Mouse (Mus musculus): Measurements from ENCODE around the gene Tnf. TPM values are rescaled to one million over a fixed set of nuclear protein-coding genes. Genes with fewer than 3 reads are reported as not detected.

The Tnf gene
- total and polyA plus RNA-seq, 2 experiments from 2014 or later: 0.09 TPM; not detected in 1

DNA sequence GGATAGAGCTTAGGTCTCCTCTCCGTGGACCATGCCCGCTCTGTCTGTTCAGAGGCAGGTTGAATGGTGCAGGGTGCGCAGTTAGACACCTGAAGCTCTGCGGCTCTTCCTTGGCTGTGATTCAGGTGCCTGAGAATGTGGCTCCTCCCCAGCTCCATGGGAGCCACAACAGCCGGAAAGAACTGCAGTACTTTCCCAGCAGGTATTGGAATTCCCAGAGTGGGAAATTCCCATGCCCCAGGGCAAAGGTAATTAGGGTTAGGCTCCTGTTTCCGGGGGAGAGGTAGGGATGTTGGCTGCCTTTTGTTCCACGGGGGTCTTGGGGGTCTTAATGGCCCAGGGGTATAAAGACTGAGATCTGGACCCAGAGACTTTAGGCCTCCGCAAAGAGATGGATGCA, 2.9 kb downstream of the Tnf start:
- Histone ChIP-seq H3K27me3 (ENCODE audit: insufficient read depth, low read length) (peaks cover 20% of the 10 kb centered on the region), H3K4me3 (ENCODE audit: low read depth, low read length) (no peak overlapping the region), H3K9me3 (ENCODE audit: low read length) (no peaks in the 10 kb centered on the region), H3K36me3 (ENCODE audit: insufficient read depth, low read length) (no peaks in the 10 kb centered on the region), H3K4me2 (ENCODE audit: low read depth, low read length, poor library complexity, severe bottlenecking) (no peak overlapping the region), H3K9ac (replicated peaks; ENCODE audit: low read length, poor library complexity, severe bottlenecking) (no peak overlapping the region), H3K27ac (ENCODE audit: low read depth, low read length) (no peak overlapping the region), H3K4me1 (ENCODE audit: insufficient read depth, low read length) (no peaks in the 10 kb centered on the region)
- DNase-seq (ENCODE audit: low spot score): no peak
- TF ChIP-seq CTCF (IDR thresholded peaks at IDR 0.05): no peak
- no peak for ATAC-seq (ENCODE audit: low FRiP score)
- WGBS: 41% methylated on average over 8 of the region's 8 CpGs

DNA sequence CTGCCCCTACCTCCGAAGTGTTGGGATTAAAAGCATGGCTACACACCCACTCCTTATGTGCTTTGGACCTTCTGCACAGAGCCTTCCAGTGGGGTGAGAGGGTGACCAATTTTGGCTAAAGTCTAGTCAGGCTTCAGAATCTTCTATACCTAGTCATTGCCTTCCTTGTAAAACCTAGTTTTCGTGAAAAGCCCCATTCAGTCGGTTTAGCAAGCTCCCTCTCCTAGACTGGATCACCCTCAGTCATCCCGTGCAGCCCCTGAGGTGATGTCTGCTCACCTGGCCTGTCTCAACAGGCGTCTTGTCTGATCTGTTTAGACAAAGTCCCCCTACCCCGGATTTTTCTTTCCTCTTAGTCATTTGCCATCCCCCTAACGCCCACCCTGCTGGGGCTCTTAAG, 3.8 kb downstream of the Tnf start:
- Histone ChIP-seq H3K4me2 (ENCODE audit: low read depth, low read length, poor library complexity, severe bottlenecking) (no peak overlapping the region), H3K9me3 (ENCODE audit: low read length) (no peaks in the 10 kb centered on the region), H3K9ac (replicated peaks; ENCODE audit: low read length, poor library complexity, severe bottlenecking) (no peak overlapping the region), H3K27ac (ENCODE audit: low read depth, low read length) (no peak overlapping the region), H3K4me3 (ENCODE audit: low read depth, low read length) (no peak overlapping the region), H3K4me1 (ENCODE audit: insufficient read depth, low read length) (no peaks in the 10 kb centered on the region), H3K27me3 (ENCODE audit: insufficient read depth, low read length) (peaks cover 20% of the 10 kb centered on the region), H3K36me3 (ENCODE audit: insufficient read depth, low read length) (no peaks in the 10 kb centered on the region)
- TF ChIP-seq CTCF (IDR thresholded peaks at IDR 0.05): no peak
- ATAC-seq (ENCODE audit: low FRiP score): no peak
- 71% methylated on average over 7 of the region's 7 CpGs for WGBS
- no peak for DNase-seq (ENCODE audit: low spot score)

DNA sequence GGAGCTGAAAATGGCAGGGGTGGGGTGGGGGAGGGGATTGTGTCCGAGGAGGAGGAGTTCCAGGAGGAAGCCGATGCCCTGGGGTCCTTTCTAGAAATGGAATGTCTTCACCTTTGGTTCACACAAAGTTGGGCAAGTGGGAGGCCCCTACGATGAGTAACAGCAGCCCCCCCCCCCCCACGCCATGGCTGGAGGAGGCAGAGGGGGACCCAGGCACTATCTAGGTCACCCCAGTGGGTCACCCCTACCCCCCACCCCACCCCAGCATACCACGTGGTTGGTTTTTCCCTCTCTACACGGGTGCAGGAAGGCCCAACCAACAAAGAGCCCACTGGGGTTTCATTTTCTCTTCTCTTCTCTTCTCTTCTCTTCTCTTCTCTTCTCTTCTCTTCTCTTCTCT, 4.7 kb downstream of the Tnf start:
- ATAC-seq (ENCODE audit: low FRiP score): no peak
- WGBS: 63% methylated on average over 6 of the region's 6 CpGs

DNA sequence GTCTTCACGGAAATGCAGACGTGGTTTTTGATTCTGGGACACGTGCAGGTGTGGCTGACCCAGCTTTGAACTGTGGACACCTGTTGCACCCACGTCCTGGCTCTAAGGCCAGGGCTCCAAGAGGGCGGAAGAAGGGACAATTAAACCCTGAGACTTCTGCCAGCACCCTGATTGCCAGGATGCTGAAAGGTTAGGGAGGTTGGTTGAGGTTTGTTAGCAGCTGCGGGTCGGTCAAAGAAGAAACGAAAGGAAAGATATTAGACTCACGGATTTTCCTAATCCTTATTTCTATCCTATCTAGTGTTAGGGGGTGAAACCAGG, 5.5 kb downstream of the Tnf start:
- Histone ChIP-seq H3K9ac (replicated peaks; ENCODE audit: low read length, poor library complexity, severe bottlenecking) (no peak overlapping the region), H3K4me2 (ENCODE audit: low read depth, low read length, poor library complexity, severe bottlenecking) (peak overlapping the region; percentile 59), H3K4me1 (ENCODE audit: insufficient read depth, low read length) (no peaks in the 10 kb centered on the region), H3K27me3 (ENCODE audit: insufficient read depth, low read length) (peaks cover 20% of the 10 kb centered on the region), H3K4me3 (ENCODE audit: low read depth, low read length) (peak overlapping the region; percentile 40), H3K27ac (ENCODE audit: low read depth, low read length) (no peak overlapping the region), H3K36me3 (ENCODE audit: insufficient read depth, low read length) (no peaks in the 10 kb centered on the region), H3K9me3 (ENCODE audit: low read length) (no peaks in the 10 kb centered on the region)
- ATAC-seq (ENCODE audit: low FRiP score): no peak
- no peak for DNase-seq (ENCODE audit: low spot score)
- WGBS: 25% methylated on average over 9 of the region's 9 CpGs
- TF ChIP-seq CTCF (IDR thresholded peaks at IDR 0.05): no peak

More for the DNA sequence above, 4.7 kb downstream of the Tnf start:
- no peak for TF ChIP-seq CTCF (IDR thresholded peaks at IDR 0.05)
- no peak overlapping the region for H3K4me3 ChIP-seq (ENCODE audit: low read depth, low read length)
- H3K4me1 ChIP-seq (ENCODE audit: insufficient read depth, low read length): no peaks in the 10 kb centered on the region
- no peak overlapping the region for H3K27ac ChIP-seq (ENCODE audit: low read depth, low read length)
- no peak overlapping the region for H3K4me2 ChIP-seq (ENCODE audit: low read depth, low read length, poor library complexity, severe bottlenecking)
- H3K36me3 ChIP-seq (ENCODE audit: insufficient read depth, low read length): no peaks in the 10 kb centered on the region
- peaks cover 20% of the 10 kb centered on the region for H3K27me3 ChIP-seq (ENCODE audit: insufficient read depth, low read length)
- no peak for DNase-seq (ENCODE audit: low spot score)
- no peaks in the 10 kb centered on the region for H3K9me3 ChIP-seq (ENCODE audit: low read length)
- no peak overlapping the region for H3K9ac ChIP-seq (replicated peaks; ENCODE audit: low read length, poor library complexity, severe bottlenecking)

DNA sequence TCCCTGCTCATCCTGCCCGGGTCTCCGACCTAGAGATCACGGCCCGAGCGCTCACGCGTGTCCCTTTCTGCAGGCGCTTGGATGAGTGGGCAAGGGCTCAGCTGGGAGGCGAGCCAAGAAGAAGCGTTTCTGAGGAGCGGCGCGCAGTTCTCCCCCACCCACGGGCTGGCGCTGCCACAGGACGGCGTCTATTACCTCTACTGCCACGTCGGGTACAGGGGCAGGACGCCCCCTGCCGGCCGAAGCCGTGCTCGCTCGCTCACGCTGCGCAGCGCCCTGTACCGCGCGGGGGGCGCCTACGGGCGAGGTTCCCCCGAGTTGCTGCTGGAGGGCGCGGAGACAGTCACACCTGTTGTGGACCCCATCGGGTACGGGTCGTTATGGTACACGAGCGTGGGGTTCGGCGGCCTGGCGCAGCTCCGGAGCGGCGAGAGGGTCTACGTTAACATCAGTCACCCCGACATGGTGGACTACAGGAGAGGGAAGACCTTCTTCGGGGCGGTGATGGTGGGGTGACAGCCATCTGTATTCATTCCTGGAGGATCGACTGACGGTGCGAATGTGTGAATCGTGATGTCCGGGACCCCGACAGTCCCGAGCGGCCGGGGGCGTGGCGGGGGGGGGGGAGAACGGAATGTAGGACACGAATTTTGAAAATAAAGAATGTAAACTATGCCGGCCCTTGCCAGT, 6.0 kb downstream of the Tnf start:
- 3% methylated on average over 66 of the region's 66 CpGs for WGBS
- TF ChIP-seq CTCF (IDR thresholded peaks at IDR 0.05): peak; percentile 85
- H3K36me3 ChIP-seq (ENCODE audit: insufficient read depth, low read length): no peaks in the 10 kb centered on the region
- DNase-seq (ENCODE audit: low spot score): peak; percentile 73
- H3K27me3 ChIP-seq (ENCODE audit: insufficient read depth, low read length): peaks cover 20% of the 10 kb centered on the region
- no peaks in the 10 kb centered on the region for H3K9me3 ChIP-seq (ENCODE audit: low read length)
- peak overlapping the region; percentile 59 for H3K4me2 ChIP-seq (ENCODE audit: low read depth, low read length, poor library complexity, severe bottlenecking)
- ATAC-seq (ENCODE audit: low FRiP score): peak; percentile 87
- H3K4me3 ChIP-seq (ENCODE audit: low read depth, low read length): peak overlapping the region; percentile 40
- H3K4me1 ChIP-seq (ENCODE audit: insufficient read depth, low read length): no peaks in the 10 kb centered on the region
- H3K9ac ChIP-seq (replicated peaks; ENCODE audit: low read length, poor library complexity, severe bottlenecking): no peak overlapping the region; the same call in 1 of the 2 replicates
- no peak overlapping the region for H3K27ac ChIP-seq (ENCODE audit: low read depth, low read length)

DNA sequence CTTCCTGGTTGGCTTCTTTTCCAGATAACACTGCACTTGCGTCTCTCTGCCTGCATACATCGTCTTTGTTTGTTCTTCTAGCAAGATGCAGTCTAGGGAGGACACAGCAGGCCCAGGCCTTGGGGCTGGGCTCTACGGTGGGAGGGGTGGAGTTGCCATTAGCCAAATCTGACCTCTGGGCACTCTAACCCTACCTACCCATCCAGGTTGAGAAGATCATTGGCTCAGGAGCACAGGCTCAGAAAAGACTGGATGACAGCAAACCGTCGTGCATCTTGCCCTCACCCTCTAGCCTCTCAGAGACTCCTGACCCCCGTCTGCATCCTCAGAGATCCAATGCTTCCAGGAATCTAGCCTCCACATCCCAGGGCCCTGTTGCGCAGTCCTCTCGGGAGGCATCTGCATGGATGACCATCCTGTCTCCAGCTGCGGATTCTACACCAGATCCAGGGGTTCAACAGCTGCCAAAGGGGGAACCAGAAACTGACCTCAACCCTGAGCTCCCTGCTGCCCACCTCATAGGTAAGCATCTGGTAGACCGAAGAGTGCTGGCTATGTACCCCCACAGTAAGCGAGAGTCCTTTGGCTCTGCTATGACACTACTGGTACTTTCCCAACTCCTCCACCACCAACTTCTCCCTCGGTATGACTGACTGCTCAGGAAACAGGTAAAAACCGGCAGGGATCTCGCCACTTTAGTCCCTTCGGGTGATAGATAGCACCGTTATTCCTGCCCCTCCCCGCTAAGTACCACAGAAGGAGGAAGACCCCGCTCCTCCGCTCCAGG, 6.8 kb downstream of the Tnf start:
- Histone ChIP-seq H3K4me1 (ENCODE audit: insufficient read depth, low read length) (no peaks in the 10 kb centered on the region), H3K9me3 (ENCODE audit: low read length) (no peaks in the 10 kb centered on the region), H3K36me3 (ENCODE audit: insufficient read depth, low read length) (no peaks in the 10 kb centered on the region), H3K27me3 (ENCODE audit: insufficient read depth, low read length) (peaks cover 14% of the 10 kb centered on the region), H3K4me2 (ENCODE audit: low read depth, low read length, poor library complexity, severe bottlenecking) (peak overlapping the region; percentile 59), H3K9ac (replicated peaks; ENCODE audit: low read length, poor library complexity, severe bottlenecking) (no peak overlapping the region), H3K27ac (ENCODE audit: low read depth, low read length) (no peak overlapping the region), H3K4me3 (ENCODE audit: low read depth, low read length) (peak overlapping the region; percentile 40)
- no peak for TF ChIP-seq CTCF (IDR thresholded peaks at IDR 0.05)
- WGBS: 46% methylated on average over 19 of the region's 19 CpGs
- peak; percentile 62 for ATAC-seq (ENCODE audit: low FRiP score)
- no peak for DNase-seq (ENCODE audit: low spot score)

Data from midbrain, postnatal 0 days (tissue).